Mouse (Mus musculus) ES-Bruce4 (cell line): ENCODE results near the gene March11.

ENCODE experiments used
- EP300 ChIP-seq: IDR thresholded peaks from 2 replicates; pipeline ENCODE4 v1.6.1; 2011; ENCODE audit warnings: low read depth, low read length; ENCODE audit not compliant: insufficient read depth
- POLR2A ChIP-seq: IDR thresholded peaks from one replicate; pipeline ENCODE4 v1.8.1; 2011; ENCODE audit warnings: low read length; ENCODE audit not compliant: insufficient read depth

- TF ChIP-seq EP300: no peak
- TF ChIP-seq POLR2A: no peak
Observed at GRCm38 (mm10) chr15:26292811-26293210, 16.0 kb upstream of the March11 start.
